Mouse (Mus musculus) ES-Bruce4 (cell line): ENCODE measurements around the gene Ttc33. TPM values are rescaled to one million over a fixed set of nuclear protein-coding genes. Genes with fewer than 3 reads are reported as not detected.
"Not testable (repeated sequence)": the region's sequence is repeated elsewhere in the genome, so short reads cannot be mapped to it uniquely, and the experiment has no call there.

Experiments used
- H3K27ac ChIP-seq: 2 replicates; pipeline ENCODE4 v1.5.1; 2012; ENCODE audit warnings: low read length, inconsistent platforms; ENCODE audit not compliant: insufficient read depth
- H3K27me3 ChIP-seq: 2 replicates; pipeline ENCODE4 v1.6.1; 2012; ENCODE audit warnings: mild to moderate bottlenecking, low read length, inconsistent platforms; ENCODE audit not compliant: control insufficient read depth, poor library complexity, insufficient read depth, severe bottlenecking
- H3K36me3 ChIP-seq: 2 replicates; pipeline ENCODE4 v1.6.1; 2012; ENCODE audit warnings: inconsistent platforms, mild to moderate bottlenecking, low read length, moderate library complexity; ENCODE audit not compliant: control insufficient read depth, poor library complexity, insufficient read depth, severe bottlenecking
- H3K4me1 ChIP-seq: one replicate; pipeline ENCODE4 v1.8.1; 2011; ENCODE audit warnings: low read length; ENCODE audit not compliant: control insufficient read depth, insufficient read depth
- H3K4me3 ChIP-seq: 2 replicates; pipeline ENCODE4 v1.5.1; 2011; ENCODE audit warnings: low read depth, mild to moderate bottlenecking, low read length
- H3K9ac ChIP-seq: 2 replicates; pipeline ENCODE4 v1.6.1; 2012; ENCODE audit warnings: low read depth, mild to moderate bottlenecking, inconsistent platforms; ENCODE audit not compliant: poor library complexity, severe bottlenecking
- H3K9me3 ChIP-seq: replicated peaks from 2 replicates; pipeline ENCODE4 v1.6.1; 2012; ENCODE audit warnings: mild to moderate bottlenecking, low read length, inconsistent platforms; ENCODE audit not compliant: control insufficient read depth, poor library complexity, insufficient read depth, severe bottlenecking
- CTCF ChIP-seq: IDR thresholded peaks from one replicate; pipeline ENCODE4 v1.8.1; 2011; ENCODE audit warnings: low read depth, low read length
- EP300 ChIP-seq: IDR thresholded peaks from 2 replicates; pipeline ENCODE4 v1.6.1; 2011; ENCODE audit warnings: low read depth, low read length; ENCODE audit not compliant: insufficient read depth
- POLR2A ChIP-seq: IDR thresholded peaks from one replicate; pipeline ENCODE4 v1.8.1; 2011; ENCODE audit warnings: low read length; ENCODE audit not compliant: insufficient read depth
- polyA plus RNA-seq: library from polyadenylated mRNA; stranded (reverse); fragments of >200 nt; gene quantifications from 2 replicates; pipeline ENCODE4 v1.2.4, GENCODE M21; 2011; ENCODE audit warnings: low read depth; ENCODE audit not compliant: missing spikeins, insufficient read depth, insufficient read length

Ttc33 gene
- polyA plus RNA-seq, 1 experiment = 29.6 TPM

GRCm38 (mm10) chr15:5209116-5209515 lies 23.8 kb downstream of the Ttc33 start:
- no peak overlapping the region for H3K27ac ChIP-seq
- H3K27me3 ChIP-seq = no peaks in the 10 kb centered on the region
- H3K4me1 ChIP-seq = no peaks in the 10 kb centered on the region
- H3K9me3 ChIP-seq = no peaks in the 10 kb centered on the region
- H3K9ac ChIP-seq = no peak overlapping the region
- no peak for TF ChIP-seq POLR2A
- TF ChIP-seq CTCF = no peak
- no peak for TF ChIP-seq EP300
- no peak overlapping the region for H3K4me3 ChIP-seq
- H3K36me3 ChIP-seq = no peaks in the 10 kb centered on the region; the same call in 1 of the 2 replicates

- Histone ChIP-seq H3K4me3 (no peak overlapping the region), H3K27me3 (no peaks in the 10 kb centered on the region), H3K36me3 (0 out of 2 replicates have a peak, but pooled peaks cover 2% of the 10 kb centered on the region), H3K27ac (no peak overlapping the region), H3K4me1 (no peaks in the 10 kb centered on the region), H3K9ac (no peak overlapping the region), H3K9me3 (no peaks in the 10 kb centered on the region)
- no peak for TF ChIP-seq CTCF
- TF ChIP-seq EP300 = no peak
- no peak for TF ChIP-seq POLR2A
Observed at GRCm38 (mm10) chr15:5220491-5220890, 35.2 kb downstream of the Ttc33 start.

DNA sequence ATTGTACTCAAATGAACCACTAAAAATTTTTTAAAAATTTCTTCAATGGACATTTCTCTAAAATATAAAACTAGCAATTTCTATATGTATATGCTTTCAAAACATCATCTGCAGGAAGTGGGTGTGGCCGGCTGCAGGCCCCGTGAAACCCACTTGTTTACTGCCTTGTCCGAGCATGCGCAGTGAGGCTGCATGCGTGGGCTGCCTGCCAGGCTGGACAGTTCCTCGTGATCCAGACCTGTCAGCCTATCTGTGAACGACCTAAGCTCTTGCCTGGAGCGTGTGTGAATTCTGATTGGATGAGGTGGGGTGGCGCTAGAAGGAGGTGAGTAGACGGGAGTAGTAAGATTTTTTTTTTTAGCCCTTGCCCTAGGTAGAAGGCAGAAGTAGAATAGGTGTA lies 45.4 kb downstream of the Ttc33 start:
- H3K4me3 ChIP-seq = not testable (repeated sequence)
- TF ChIP-seq EP300 = peak; percentile 70; the same call in 1 of the 2 replicates

GRCm38 (mm10) chr15:5234659-5235058 lies 49.3 kb downstream of the Ttc33 start:
- peak overlapping the region; percentile 9; the same call in 1 of the 2 replicates for H3K9ac ChIP-seq
- H3K4me3 ChIP-seq = peak overlapping the region; percentile 47
- TF ChIP-seq POLR2A = no peak
- TF ChIP-seq CTCF = no peak
- TF ChIP-seq EP300 = no peak
- H3K9me3 ChIP-seq = no peaks in the 10 kb centered on the region
- no peaks in the 10 kb centered on the region for H3K27me3 ChIP-seq
- H3K4me1 ChIP-seq = no peaks in the 10 kb centered on the region
- H3K27ac ChIP-seq = no peak overlapping the region
- H3K36me3 ChIP-seq = no peaks in the 10 kb centered on the region

More for the DNA sequence above, 45.4 kb downstream of the Ttc33 start:
- not testable (repeated sequence) for H3K27ac ChIP-seq, H3K9ac ChIP-seq, H3K9me3 ChIP-seq, H3K27me3 ChIP-seq, H3K4me1 ChIP-seq, H3K36me3 ChIP-seq

DNA sequence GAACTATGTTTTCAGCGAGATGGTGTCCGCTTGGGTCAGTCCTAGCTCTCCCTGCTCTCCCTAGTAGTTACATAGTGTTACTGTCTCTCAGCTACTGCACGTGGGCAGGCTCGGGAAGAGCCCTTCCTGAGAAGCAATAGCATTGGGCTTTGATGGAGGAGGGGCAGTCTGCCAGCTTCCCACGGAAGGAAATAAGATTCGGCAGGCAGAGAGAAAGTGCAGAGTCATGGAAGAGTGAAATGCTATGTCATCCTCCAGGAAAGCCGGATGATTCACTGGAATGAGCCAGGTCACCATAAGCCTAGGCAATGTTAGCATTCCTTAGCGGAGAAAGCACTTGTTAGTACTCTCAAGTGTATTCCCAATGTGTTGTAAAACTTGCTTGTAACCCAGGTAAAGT lies 50.2 kb downstream of the Ttc33 start:
- H3K36me3 ChIP-seq = no peaks in the 10 kb centered on the region

GRCm38 (mm10) chr15:5236538-5236937 lies 51.2 kb downstream of the Ttc33 start:
- no peaks in the 10 kb centered on the region for H3K4me1 ChIP-seq
- TF ChIP-seq EP300 (no peak), CTCF (peak; percentile 96), POLR2A (no peak)
- no peak overlapping the region for H3K27ac ChIP-seq
- no peaks in the 10 kb centered on the region for H3K36me3 ChIP-seq
- no peaks in the 10 kb centered on the region for H3K9me3 ChIP-seq
- H3K9ac ChIP-seq = no peak overlapping the region
- no peaks in the 10 kb centered on the region; the same call in 1 of the 2 replicates for H3K27me3 ChIP-seq
- no peak overlapping the region for H3K4me3 ChIP-seq

More for the DNA sequence above, 50.2 kb downstream of the Ttc33 start:
- no peaks in the 10 kb centered on the region for H3K4me1 ChIP-seq
- no peak overlapping the region for H3K27ac ChIP-seq
- no peak overlapping the region for H3K9ac ChIP-seq
- 0 out of 2 replicates have a peak overlapping the region, but pooled peaks have one; percentile 18 for H3K4me3 ChIP-seq
- TF ChIP-seq POLR2A = no peak
- no peaks in the 10 kb centered on the region for H3K9me3 ChIP-seq
- no peaks in the 10 kb centered on the region for H3K27me3 ChIP-seq
